Mouse (Mus musculus) ovary, postnatal 10 days (tissue): ENCODE data around the gene Xpnpep2.

Experiments
- DNase-seq: peaks from one replicate; pipeline ENCODE4 v3.0.0; 2022; ENCODE audit warnings: low spot score

The Xpnpep2 gene

DNA sequence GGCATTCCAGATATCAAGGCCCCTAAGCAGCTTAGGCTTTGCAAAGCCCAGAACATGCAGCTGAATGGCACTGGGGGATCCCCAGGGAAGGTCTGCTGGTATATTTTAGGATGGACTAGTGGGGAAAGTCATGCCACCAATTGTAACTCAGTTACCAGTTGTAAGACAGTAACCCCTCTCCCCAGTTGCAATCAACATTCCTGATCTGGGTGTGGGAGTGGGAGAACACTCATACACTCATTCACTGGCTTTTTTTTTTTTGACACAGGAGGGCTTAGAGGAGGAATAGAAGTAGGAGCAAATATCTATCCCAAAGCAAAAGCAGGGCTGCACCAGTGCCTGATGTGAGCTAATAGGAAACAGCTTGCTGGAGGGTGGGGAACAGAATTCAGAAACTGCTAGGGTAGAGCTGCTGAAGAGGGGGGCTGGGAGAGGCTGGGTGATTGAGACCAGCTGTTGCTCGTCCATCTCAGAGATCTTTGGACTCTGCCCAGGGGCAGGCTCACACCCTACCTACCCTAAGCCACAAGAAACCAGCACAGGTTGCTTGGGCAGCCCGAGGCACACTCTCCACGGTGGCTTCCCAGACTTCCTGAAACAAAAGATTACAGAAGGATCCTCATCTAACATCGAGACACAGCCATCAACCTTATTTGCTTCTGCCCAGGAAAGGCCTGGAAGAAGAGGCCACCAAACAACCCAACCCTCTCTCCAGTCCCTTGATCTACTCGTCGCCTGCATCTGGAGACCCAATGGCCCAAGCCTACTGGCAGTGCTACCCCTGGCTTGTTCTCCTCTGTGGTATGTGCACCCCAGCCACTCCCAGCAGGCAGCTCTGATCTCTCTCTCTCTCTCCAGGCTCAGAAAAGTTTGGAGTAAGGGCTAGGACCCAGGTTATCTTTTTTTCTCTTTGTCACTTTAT is at the start of gene Xpnpep2:
Gene Xpnpep2 (plus strand): TSS at position 332 of the 922 bp plus-strand sequence.
- no peak for DNase-seq

DNA sequence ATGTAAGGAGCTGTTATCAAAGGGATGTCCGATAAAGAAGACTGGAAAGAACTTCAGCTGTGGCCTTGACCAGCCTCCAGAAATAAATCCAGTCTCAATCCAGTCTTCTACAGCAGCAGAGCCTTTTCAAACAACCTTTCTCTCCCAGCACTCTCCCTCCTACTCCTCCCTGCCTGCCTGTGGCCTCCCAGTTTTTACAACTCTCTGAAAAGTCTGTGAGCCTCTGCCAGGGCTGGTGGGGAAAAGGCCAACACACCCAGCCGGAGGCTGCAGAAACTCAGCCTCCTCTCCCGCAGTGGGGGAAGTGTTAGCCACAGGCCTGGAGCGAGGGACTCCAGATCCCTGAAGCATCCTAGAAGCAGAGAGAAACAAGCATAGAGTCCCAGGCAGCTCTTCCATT is 46.0 kb upstream of the Xpnpep2 start:
- no peak for DNase-seq

DNA sequence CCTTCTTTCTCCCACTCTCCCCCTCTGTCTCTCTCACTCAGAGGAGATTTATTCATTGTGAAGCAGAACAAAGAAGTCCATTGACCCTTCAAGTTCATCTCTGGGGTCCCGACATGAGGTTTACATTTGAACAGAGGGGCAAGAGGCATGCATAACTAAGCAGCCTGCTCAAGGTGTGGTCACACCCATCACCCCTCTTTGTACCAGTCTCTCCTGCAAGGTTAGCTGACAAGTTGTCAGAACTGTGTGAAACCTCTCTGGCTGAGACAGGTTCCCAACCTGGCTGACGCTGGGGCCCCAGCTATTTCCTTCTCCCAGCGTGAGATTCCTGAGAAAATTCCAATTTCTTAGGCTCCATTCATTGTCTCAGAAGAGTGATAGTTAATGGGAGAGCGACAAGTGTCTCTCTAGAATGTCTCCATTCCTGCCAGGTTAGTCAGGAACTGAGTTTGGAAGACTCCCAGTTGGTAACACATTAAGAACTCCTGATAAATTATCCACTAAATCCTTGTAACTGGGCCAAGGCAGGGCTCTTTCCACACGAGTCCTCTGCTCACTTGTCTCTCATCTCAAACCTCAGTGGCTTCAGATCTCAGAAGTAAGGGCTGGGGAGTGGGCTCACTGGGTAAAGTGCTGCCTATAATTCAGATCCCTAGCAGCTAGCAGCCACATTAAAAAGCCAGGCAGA is 44.2 kb upstream of the Xpnpep2 start:
- DNase-seq: no peak

DNA sequence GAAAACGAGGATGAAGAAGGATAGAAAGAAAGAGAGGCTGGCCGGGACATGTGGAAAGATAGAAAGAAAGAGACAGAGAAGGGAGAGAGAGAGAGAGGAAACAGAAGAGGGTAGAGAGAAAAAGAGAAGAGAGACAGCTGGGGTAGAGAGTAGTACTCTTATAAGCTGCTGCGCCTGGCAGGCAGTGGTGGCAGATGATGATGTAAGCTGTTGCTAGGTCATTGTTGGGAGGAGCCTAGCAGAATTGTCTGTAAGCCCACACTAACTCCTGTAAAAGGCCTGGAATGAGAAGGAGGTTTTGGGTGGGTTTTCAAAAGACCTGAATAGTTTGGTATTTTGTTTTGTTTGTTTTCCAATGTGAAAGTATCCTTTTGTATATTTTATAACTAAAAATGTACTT is 41.6 kb upstream of the Xpnpep2 start:
- DNase-seq: no peak

DNA sequence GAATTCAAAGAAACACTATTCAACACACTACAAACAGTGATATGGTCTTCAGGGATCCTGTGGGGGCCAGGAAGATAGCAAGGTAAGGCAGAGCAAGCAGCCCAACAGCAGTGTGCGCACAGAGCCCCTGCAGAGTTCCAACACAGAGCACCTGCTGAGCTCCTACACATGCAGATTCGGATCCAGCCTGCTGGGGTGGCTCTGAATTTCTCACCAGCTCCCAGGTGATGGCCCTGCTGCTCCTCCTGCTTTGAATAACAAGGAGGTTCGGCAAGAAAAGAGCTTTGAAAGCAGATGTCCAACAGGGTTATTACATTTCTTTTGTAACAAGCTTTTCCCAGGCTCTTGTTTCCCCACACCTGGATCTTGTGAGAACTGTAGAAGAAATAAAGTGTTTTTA is 36.6 kb upstream of the Xpnpep2 start:
- DNase-seq: no peak

DNA sequence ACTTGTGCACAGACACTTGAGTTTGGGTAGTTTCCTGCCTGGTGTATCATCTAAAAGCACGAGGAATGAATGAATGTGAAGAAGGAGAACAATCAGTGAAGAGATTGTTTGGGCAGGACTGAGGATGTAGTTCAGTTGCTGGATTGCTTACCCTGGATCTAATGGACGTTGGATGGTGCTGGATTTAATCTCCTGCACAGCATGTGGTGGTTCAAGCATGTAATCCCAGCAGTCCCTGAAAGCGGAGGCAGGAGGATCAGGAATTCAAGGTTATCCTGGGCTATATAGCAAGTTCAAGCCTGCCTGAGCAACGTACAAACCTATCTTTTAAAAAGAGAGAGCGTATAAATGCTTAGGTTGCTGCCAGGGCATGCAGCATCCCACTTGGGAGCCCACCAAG is 36.1 kb upstream of the Xpnpep2 start:
- DNase-seq: no peak

DNA sequence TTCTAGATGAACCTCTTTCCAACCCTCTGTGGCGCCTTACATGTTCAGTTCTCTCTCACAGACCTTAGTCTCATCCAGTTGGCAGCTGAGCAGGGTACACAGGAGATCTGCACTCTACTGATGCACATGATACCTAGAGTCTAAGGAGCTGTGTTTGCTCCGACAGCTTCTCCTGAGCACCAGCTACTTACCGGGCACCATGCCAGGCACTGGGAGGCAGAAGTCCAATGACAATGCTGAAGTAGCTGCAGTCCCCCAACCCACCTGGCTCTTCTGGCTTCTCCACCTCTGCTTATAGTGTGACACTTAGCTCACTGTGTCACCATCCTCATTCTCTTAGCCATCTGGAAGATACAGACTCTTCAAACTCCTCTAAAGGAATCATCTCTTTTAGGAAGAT is 33.8 kb upstream of the Xpnpep2 start:
- DNase-seq: no peak

DNA sequence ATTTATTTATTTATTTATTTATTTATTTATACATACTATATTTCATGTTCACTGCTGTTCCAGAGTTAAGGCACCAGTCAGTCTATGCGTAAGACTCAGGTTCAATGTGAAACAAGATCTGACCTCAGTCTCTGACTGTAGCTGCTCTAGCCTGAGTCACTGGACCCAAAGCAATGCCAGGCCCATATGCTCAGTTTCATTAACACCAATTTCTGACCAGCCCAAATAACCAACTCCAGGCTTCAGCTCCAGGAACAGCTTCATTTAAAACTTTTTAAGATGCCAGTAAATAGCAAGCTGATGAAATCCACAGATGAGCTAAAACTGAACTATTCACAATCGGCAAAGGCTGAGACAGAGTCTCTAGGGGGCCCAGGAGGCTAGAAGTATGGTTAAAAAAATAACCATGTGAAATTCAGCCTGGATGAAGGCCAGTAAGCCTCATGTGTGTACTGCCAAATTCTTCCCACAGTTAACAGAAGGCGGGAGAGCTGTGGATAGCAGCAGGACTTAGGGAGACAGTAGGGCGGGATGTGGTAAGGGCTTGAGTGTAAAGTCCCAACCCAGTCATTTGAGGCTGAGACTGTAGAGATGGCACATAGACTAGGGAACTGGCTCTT is 31.6 kb upstream of the Xpnpep2 start:
- DNase-seq: no peak

DNA sequence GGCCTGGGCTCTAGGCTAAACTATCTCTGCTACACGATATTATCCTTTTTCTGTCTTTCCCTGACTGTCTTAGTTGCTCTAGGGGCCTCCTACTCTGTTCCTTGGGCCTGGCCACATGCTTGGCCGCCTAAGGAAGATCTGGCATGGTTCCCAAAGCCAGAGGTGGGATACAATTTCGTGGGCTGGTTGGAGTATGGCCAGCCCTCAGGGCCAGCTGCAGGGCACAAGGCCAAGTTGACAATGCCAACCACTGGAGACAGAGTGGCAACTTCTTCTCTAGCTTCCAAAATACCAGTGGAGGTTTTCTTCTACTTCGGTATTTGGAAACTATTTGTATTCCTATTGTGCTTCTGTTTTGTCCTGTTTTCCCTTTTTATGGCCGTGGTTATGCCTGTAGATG is 26.2 kb upstream of the Xpnpep2 start:
- DNase-seq: no peak

DNA sequence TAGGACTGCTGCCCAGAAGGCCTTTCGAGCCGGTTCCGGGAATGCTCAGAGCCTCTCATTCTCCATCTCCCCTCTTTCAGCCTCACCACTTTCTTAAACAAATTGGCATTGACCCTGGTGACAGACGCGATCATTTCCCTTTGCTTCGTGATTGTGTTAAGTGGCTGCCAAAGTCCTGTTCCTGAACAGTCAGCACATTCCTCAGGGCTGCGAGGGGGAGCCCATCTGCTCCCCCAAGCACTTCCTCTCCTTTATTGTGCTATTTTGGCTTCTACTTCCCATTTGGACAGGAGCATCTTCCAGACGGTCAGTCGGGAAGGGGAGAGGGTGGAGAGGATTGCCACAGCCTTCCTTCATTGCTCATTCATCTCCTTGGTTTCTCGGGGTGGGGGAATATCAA is 16.4 kb upstream of the Xpnpep2 start:
- DNase-seq: no peak

DNA sequence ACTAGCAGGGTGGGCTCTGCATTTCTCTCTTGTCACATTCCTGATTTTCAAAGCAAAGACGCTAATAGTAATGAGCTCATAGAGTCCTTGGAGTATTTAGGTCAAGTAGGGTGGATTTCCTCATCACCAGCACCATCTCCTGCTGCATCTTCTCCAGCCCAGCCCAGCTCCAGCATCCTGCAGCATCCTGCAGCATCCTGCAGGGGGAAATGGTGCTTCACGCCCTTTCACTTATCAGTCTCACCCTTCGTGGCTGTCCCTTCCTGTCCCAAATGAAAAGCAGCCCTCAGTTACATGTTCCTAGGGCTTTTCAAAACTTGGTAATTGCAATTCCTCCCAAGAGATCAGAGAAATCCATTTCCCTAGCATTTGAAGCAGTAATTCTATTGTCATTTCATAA is 15.0 kb upstream of the Xpnpep2 start:
- DNase-seq: no peak

DNA sequence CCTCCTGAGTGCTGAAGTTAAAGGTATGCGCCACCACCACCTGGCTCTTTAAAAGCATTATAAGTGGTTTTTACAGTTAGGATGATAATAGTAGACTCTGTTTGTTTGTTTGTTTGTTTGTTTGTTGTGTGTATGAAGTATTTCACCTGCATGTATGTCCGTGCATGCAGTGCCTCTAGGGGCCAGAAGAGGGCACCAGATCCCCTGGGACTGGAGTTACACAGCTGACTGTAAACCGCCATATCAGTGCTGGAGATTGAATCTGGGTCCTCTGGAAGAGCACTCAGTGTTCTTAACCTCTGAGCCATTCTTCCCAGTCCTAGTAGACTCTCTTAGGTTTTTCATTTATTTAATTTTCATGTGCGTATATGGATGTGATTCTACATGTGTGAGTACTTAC is 13.9 kb upstream of the Xpnpep2 start:
- DNase-seq: no peak

DNA sequence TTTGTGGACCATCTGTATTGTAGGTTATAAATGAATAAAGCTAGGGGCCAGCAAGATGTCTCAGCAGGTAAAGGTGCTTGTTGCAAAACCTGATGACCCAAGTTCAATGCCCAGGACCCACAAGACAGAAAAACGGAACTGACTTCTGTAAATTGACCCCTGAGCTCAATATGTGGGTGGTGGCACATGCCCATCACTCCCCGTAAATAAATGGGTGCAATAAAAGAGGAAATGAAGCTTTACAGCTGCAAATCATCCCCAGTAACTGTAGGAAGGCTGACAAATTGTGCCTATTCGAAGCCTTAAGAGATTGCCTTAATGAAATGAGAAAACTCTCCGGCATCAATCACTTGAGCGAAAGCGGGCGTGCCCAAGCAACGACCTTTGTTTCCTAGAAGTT is 11.9 kb upstream of the Xpnpep2 start:
- DNase-seq: no peak

DNA sequence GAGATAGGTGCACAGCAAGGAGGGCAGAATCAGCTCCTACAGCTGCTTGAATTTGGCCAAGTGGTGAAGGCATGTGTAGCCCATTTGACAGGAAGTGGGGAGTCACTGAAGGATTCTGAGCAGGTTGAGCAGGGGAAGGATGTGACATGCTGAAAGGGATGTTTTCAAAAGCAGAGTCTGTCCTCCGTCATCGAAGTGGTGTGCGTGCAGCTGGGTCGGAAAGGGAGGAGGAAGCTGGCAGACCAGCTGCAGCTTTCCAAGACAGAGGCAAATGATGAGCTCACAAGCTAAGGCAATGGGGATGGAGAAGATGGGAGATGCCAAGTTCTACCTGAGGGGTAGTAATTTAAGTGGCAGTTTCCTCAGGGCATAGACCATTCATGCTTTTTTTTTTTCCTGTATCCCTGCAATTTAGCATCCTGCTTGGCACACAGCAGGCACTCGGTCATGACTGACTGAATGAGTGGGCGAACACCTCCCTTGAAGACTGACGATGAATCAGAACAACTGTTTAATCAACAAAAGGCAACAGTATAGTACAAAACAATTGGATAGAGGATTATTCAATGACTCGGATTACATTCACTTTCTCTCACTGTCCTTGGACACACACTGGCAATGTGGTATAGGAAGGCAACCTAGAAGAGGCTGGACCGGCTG is 9.9 kb upstream of the Xpnpep2 start:
- DNase-seq: no peak

DNA sequence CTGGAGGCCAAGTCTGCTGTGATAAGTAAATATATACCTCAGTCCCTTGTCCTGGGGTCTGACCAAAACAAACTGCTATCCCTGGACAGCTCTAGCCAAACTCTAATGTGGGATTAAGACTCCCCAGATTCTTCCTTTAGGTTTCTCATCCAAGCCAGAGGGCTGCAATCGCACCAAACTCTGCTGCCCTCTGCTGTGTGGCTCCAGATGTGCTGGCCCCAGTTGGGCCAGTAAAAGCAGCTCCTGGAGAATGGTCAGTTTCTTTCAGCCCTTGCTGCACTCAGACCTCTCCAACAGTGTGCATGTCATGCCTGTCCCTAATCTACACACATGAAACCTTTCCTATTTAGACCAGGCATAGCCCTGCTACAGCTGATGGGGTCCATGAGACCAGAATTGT is 8.7 kb upstream of the Xpnpep2 start:
- no peak for DNase-seq

DNA sequence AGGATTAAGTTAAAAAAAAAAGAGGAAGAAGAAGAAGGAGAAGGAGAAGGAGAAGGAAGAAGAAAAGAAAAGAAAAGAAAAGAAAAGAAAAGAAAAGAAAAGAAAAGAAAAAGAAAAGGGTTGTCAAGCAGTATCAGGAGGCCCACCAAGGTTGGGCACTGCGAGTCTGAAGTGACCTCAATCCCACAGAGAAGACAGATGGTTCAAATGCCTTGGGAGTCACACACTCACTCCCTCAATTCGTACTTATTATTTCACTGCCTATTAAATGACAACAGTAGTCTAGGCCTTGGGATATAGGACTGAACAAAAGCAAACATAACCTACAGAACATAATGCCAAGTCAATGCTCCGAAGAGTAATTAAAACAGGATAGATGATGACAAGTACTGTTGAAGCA is 5.3 kb upstream of the Xpnpep2 start:
- no peak for DNase-seq

DNA sequence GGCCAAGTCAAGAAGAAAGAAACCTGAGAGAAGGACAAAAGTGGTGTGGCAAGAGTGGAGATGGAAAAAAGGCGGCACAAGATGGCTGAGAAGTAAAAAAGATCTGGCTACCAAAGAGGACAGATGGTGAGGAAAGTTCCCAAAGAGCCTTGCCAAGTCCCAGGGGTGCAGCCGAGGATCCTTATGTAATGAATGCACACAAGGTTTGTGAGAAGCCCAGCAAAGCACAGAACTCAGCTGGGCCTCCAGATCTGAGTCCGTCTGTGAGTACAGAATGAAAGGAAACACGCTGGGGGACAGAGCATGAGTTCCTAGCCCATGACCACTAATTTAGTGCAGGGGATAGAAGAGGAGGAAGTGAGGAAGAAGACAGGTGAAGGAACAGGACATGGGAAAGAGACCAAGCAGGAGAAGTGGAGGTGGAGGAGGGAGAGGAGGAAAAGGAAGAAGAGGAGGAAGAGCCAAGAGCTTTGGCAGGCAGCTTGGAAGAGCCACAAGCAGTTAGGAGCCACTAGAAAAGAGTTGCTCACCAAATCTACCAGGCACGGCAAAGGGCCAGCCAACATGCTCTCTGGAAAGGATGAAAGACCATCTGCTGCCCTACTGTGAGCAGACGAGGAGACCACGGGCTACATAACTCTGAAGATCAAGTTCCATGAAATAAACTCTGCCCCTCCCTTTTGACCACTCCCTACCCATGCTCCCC is 3.6 kb upstream of the Xpnpep2 start:
- no peak for DNase-seq

DNA sequence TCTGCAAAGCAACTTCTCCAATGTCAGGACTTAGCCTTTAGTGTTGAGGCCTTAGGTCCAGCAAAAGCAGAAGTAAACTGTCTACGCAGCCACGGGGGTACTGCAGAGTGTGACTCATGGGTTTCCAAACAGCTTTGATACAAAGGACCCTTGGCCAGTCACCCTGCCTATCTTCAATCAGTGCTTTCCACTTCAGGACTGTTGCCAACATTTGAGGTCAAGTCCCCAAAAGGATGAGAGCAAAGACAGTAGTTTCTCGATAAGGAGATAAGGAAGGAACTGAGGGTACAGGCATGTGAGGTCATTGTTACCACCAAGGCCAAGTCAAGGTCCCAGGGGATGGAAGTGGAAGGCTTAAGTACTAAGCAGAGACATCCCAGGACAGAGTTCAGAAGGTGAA is 2.3 kb upstream of the Xpnpep2 start:
- DNase-seq: no peak

DNA sequence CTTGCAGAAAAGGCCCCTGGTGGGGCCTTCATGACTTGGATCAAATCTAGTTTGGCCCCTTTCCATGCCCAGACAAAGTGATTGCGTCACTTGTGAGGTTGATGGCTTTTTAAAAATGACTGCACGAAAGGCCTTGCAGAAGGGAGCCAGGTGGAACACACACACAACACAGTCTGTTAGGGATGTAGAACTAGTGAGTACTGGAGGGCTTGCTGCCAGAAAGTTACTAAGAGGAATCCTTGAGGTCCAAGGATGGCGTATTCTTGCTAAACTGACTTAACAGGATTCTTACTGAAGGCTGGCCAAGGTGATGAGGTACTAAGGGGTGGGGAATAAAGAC is 761 bp downstream of the Xpnpep2 start:
- DNase-seq: no peak

DNA sequence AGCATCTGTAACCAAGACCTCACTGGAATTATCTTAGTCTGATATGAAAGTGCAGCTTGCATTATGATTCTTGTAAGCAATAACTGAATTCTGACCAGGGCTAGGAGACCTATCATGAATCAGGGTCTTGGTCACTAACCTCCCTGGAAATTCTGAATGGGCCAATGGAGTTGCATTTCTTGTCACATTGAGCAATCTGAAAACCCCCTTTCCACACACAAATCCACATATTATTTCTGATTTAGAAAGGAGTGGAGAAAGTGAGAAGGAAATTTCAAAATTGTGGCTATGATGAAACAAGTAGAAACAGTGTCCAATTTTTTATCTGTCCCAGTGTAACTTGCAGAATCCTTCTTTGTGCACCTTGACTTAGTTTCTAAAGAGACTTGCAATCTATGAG is 10.8 kb downstream of the Xpnpep2 start:
- DNase-seq: no peak

DNA sequence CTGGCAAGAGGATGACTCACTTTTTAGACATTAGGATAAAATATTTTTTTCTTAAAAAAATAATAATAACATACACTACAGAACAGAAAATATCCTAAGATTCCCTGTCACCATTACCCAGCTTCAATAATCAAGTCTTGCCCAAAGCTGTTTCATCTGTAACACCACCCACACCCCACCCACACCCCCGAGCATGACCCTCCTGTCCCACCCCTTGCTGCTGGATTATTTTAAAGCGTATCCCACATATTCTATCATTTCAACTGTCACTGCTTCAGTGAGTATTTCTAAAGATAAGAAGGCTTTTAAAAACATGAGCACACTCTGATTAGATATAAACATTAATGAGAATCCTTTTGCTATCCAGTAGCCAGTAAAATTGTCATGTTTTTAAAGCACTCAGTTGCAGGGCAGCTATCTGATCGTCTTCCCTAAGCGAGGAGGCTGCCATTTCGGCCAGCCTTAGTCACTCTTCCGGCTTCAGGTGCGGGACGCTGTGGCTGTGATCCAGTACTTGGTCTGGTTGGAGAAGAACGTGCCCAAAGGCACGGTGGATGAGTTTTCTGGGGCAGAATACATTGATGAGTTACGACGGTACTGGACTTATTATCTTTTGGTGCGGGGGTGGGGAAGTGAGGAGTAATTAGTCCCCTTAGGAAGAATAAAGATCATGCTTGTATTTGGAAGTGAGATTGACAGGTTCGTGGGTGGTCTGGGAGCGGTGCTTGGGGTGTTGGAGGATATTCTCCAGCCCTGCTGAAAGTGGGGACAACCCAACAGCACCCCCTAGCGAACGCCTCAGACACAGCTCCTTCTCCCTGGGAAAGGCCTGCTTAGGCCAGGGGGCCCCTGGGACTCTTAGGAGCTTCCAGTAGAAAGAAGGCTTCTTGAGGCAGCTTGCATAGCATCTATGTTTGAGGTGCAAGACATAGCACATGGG is 15.9 kb downstream of the Xpnpep2 start:
- peak; percentile 27 for DNase-seq
